Mouse (Mus musculus) lung, postnatal 36 days (tissue): ENCODE data around the gene Proz.
"Not testable (repeated sequence)": the region's sequence is repeated elsewhere in the genome, so short reads cannot be mapped to it uniquely, and the experiment has no call there.

ENCODE experiments used
- DNase-seq: peaks from one replicate; pipeline ENCODE4 v3.0.0; 2022; ENCODE audit warnings: mixed read lengths

Proz gene

DNA sequence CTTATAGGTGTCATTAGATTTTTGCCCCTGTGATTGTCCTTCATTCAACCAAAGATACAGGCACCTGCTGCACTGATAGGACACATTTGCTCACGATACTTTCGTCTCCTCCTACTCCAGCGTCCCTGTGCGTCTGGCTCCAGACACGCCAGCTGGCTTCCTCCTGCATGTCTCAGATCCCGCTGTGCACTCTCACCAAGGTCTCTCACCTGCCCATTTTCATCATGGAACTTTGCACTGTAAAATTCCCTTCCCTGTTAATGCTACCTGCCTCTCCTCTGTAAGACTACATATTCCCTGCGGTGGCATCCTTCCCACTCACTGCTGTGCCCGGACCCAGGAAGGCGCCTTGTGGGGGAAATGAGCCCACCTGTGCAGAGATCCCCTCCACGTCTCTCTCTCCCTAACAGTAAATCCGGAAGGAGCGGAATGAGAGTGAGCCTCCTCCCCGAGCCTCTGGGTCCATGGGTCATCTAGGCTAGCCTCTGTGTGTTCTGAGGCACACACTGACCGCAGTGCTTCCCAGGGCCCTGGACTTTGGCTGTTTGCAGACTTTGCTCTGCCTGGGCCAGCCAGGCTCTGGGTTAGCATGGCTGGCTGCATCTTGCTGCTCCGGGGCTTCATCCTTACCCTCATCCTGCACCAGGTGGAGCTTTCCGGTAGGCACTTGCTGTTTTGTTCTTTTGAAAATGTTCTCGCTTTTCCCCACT is at the start of gene Proz:
TSS of gene Proz (plus strand) at position 474 of the 710 bp plus-strand sequence.
- no peak for DNase-seq

DNA sequence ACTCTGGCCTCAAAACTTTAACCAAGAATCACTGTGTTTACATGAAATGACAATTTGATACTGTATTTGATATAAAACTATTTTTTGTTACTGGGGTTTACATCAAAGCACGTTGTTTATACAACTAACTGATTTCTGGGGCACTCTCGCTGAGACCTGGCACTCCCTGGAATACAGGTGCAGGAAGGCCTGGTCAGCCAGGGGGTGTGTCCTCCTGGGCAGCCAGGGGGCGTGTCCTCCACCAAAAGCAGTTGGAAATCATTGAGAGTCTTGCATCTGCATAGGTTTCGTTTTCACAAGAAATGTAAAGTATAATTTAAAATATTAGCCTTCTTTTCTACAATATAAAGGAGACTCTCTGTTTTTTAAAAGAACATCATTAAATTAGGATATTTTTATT is 41.2 kb upstream of the Proz start:
- peak; percentile 67 for DNase-seq

DNA sequence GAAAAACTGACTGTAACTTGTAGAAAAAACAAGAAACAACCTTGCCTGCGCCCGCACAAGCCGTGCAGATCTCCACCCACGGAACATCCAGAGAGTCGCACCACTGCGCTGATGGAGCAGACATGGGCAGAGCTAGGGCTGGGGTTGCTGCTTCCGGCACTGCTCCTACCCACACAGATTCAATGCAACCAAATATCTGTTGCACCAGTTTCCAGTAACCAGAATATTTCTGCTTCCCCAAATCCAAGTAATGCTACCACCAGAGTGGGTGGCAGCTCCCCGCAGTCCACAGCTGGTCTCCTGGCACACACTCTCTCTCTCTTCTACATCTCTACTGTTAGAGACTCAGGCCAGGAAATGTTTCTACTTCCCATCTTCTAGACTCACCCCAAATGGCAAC is 38.9 kb upstream of the Proz start:
- peak; percentile 28 for DNase-seq

DNA sequence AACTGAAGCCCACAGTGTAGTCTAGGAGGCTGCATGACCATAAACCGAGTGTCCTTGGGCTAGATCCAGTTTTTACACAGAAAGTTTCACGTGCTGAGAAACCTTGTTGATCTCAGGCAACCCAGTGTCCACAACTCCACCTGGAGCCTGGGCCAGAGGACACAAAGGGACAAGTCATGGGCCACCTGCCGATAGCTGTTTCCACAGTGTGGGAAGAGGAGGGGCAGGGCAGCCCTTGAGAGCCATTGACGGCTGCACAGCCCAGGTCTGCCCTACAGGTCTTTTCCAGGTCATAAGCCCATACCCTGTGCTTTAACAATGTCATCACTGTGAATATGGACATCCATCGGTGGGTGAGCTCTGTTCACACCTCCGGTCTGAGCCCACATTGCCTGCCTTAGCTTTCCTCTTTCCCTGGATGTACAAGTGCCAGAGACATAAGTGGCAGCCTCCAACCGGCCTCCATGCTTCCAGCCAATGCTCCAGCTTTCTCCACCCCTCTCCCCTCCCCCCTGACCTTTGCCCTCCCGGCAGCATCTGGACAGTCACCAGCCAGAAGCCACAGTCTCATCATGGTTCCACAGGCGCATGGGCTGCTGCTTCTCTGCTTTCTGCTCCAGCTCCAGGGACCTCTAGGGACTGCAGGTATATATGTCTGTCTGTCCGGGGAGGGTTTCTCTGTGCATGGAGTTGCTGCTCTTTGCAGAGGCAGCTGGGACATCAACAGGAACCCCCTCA is 35.1 kb upstream of the Proz start, which contains the start of gene F7:
TSS of gene F7 (plus strand) at position 548 of the 738 bp plus-strand sequence.
- peak; percentile 66 for DNase-seq

DNA sequence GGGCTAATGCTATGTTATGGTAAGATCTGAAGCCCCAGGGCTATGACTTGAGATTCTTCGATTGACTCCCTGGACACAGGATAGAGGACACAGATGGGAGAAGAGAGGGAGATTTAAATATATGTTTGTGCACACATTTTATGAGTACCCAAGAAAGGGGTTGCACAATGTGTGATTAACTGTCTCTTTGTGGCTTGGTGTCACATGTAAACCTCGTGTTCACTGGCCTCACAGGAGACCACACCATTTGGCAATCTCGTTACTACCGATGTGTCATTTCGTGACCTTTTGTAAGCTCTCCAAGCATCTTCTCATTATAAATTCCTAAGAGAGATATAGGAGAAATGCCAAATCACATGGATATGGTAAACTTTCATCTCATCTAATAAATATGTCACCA is 33.1 kb upstream of the Proz start:
- DNase-seq = peak; percentile 58

DNA sequence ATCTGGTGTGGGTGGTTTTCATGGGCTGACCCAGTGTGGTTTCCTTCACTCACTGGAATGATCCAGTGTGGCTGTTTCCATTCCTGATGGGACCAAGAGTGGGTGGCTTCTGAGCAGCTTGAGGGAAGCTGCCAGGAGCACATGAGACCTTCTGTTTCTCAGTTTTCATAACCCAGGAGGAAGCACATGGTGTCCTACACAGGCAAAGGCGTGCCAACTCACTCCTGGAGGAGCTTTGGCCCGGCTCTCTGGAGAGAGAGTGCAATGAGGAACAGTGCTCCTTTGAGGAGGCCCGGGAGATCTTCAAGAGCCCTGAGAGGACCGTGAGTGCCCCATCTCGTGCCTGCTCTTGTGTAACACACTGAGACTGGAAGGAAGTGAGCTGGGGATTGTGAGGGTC is 32.2 kb upstream of the Proz start:
- peak; percentile 90 for DNase-seq

DNA sequence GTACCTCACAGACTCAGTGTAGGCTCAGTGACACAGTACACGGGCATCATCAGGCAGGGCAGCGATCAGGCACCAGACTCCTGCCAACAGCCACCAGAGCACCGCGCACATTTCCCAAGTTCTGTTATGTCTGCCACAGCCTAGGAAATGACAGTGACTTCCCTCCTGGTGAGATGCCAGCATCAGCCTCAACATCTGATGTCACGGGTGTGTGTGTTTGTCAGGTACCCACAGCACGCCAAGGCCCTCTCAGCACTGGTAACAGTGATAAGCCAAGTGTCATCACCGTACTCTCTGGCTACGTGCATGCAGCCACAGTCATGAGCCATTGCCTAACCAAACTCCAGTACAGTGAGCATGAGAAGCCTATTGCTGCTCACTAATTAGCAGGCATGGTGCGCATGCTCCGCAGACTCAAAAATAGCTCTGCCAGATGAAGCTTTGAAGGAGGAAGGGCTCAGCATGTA is 24.3 kb upstream of the Proz start:
- peak; percentile 36 for DNase-seq

DNA sequence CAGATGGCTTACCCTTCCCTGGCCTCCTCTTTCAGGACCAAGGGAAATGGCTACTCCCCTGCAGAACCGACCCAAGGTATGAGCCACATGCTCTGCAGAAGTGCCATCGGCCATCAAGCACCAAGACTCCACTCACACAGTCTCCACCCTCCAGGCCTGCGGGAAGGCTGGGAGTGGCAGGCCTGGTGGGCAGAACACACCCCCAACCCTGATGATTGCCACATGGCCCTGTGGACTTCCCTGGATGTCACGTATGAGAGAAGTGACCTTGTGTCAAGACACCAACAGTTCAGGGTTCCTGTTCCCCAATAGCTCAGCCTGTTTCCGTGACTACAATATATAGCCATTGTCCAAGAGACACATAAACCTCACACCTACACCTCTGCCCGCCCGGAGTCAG is 23.7 kb upstream of the Proz start, which contains the start of gene F10:
TSS of gene F10 (plus strand) at position 294 of the 400 bp plus-strand sequence.
- DNase-seq = peak; percentile 70

DNA sequence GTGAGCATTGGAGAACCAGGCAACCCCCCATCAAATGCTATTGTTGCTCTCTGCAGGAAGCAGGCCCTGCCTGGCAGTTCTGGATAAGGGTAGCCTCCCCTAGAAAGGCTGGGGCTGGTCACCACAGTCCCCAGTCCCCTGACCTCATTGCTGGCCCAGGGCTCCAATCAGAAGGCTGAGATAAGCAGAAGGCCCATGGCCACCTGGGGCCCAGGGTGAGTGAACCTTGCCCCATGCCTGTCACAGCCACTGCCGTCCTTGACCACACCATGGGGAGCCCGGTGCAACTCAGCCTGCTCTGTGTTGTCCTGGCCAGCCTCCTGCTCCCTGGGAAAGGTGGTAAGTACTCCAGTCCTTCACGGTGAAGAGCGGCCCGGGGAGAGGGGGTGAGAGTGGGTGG is 23.1 kb upstream of the Proz start:
- no peak for DNase-seq

DNA sequence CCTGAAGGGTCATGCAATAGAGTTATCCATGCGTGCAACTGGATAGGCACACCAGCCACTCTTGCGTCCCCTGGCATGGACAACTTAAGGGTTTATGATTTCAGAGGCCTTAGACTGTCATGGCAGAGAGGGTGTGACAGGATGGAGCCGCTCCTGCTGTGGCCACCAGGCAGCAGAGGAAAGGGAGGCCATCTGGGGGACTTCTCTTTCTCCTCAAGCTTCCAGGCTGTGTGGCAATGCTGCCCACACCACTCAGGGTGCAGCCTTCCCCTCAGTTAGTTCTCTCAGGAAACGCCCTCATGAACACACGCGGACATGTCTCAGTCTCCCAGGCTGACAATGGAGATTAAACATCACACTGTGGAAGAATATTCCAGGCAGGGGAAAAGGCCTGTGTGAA is 21.7 kb upstream of the Proz start:
- peak; percentile 47 for DNase-seq

DNA sequence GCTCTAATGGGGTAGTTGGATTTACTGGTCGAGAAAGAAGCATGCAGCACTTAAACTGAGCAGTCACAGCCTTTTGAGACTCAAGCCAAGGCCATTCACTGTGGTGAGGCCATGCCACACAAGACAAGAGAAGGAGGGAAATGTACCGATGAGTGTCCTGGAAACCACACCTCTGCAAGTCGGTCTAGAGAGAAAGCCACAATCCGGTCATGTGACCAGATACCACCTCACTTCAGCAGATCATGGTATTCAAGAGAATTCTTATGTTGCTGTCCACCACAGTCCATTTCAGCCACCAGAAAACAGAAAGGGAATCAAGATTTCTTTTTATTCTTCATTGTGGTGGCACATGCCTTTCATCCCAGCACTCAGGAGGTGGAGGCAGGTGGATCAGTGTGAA is 19.3 kb upstream of the Proz start:
- no peak for DNase-seq

DNA sequence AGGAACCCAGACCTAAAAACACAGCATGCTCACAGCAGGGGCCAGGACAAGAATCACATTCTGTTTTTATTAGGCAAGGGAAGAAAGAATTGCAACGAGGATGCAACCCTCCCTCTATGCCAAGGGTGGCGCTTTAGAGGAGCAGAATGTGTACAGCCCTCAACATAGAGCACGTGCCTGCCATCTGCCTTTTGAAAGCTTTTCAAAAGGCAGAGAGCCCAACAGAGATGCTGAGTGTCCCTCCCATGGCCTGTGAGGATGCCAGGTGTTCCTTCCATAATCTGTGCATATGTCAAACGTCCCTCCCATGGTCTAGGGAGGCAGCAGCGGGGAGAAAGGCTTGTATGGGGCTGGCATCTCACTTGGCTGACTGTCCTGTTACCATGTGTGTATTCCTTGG is 13.1 kb upstream of the Proz start:
- no peak for DNase-seq

DNA sequence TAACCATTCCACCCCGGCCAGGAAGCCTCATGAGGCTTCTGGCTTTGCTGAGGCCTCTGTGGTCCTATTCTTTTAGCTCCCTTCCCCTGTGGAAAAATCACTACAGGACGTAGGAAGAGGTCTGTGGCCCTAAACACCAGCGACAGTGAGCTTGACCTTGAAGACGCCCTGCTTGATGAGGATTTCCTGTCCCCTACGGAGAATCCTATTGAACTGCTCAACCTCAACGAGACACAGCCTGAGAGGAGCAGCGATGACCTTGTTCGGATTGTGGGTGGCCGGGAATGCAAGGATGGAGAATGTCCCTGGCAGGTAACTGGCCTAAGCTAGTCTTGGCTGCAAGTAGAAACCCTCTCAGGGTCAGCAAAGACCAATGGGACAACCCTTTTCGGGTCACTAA is 10.2 kb upstream of the Proz start:
- no peak for DNase-seq

DNA sequence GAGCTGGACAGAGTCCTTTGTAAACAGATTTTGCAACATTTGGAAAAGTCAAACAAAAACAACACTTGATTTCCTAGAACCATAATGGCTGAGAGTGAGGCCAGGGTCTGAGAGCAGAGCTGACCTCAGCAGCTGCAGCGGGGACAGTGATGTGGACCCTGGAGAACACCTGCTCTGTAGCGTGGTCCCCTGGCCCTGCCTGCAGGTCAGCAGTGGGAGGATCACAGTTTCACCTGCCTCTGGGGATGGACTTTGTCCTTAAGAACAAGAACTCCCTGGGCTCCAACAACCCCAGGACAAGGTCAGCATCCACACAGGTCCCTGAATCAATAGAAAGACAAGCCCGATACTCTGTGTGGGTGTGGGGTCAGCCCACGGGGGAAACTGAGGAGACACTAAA is 3.4 kb upstream of the Proz start:
- peak; percentile 22 for DNase-seq

DNA sequence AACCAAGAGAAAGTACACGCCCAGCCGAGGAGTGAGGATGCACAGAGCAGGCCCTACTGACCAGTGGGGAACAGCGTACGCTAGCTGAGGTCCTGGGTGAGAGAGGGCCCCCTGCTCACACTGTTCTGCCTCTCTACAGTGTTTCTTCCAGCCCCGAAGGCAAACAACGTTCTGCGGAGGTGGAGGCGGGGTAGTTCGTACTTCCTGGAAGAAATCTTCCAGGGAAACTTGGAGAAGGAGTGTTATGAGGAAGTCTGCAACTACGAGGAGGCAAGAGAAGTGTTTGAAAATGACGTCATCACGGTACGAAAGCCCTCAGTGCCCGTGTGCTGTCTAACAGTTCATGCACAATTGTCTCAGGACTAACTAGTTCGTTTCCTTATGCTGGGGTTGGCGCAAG is 2.4 kb downstream of the Proz start:
- DNase-seq = peak; percentile 67

DNA sequence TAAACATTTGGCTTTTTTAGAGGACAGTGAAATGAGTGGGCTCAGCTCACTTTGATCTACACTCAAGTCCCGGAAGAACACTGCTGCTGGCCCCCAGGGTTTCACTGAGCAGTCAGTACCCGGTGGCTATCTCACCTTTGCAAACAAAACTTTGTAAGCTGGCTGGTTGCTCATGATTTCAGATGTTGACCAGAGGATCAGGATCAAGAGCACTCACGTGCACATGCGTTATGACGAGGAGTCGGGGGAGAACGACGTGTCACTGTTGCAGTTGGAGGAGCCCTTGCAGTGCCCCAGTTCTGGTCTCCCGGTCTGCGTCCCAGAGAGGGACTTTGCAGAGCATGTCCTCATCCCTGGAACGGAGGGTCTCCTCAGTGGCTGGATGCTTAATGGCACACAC is 12.5 kb downstream of the Proz start:
- DNase-seq = no peak

DNA sequence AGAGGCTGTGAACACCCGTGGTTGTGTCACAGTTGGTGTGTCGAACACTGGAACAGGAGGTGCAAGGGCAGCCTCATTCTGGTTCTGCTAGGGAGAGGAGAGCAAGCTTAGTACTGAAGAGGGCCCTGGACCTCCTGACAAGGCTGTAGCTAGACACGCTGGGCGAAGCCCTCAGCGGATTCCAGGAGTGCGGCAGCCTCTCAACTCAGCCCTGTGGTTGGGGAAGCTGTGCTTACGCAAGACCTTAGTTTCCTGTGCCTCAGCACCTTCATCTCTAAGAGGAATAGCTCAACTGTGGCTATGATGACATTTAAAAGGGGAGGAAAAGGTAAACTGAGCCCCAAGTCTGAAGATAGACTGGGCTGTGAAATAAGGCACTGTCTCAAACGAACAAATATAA is 14.3 kb downstream of the Proz start:
- DNase-seq = peak; percentile 67

DNA sequence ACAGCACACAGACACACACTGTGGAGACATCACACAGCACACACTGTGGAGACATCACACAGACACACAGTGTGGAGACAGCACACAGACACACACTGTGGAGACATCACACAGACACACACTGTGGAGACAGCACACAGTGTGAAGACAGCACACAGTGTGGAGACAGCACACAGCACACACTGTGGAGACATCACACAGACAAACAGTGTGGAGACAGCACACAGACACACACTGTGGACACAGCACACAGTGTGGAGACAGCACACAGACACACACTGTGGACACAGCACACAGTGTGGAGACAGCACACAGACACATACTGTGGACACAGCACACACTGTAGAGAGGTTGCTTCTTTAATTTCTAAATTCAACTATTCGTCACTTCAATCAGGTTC is 14.9 kb downstream of the Proz start:
- not testable (repeated sequence) for DNase-seq

DNA sequence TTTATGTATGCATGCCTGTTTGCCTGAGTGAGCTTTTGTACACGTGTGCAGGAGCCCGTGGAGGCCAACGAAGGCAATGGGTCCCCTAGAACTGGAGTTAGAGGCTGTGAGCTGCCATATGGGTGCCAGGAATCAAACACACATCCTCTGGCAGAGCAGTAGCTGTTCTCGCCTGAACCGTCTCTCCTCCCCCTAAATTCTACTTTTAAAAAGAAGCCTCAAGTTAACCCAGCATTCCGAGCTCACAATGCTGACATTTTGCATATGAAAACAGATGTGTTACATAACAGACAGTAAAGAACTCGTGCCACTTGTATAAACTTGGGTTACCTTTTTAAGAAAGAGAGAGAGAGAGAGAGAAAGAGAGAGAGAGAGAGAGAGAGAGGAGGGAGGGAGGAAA is 16.8 kb downstream of the Proz start:
- DNase-seq = no peak

DNA sequence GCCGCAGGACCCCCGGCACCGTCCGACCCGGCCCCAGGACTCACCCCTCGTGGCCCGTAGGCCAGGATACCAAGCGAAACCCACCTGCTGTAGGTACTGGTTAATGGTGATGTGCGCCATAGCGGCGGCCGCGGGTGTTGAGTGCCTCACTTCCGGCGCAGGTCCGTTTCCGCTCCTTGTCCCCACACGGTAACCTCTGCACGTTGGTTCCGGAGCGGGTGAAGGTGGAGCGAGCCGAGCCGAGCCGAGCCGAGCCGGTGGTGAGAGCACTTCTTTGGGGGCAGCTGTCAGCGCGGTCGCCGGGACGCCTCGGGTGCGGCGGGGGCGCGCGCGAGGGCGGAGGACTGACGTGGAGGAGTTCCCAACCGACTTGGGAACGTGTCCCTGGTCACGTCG is 44.0 kb downstream of the Proz start:
- DNase-seq = peak; percentile 93

DNA sequence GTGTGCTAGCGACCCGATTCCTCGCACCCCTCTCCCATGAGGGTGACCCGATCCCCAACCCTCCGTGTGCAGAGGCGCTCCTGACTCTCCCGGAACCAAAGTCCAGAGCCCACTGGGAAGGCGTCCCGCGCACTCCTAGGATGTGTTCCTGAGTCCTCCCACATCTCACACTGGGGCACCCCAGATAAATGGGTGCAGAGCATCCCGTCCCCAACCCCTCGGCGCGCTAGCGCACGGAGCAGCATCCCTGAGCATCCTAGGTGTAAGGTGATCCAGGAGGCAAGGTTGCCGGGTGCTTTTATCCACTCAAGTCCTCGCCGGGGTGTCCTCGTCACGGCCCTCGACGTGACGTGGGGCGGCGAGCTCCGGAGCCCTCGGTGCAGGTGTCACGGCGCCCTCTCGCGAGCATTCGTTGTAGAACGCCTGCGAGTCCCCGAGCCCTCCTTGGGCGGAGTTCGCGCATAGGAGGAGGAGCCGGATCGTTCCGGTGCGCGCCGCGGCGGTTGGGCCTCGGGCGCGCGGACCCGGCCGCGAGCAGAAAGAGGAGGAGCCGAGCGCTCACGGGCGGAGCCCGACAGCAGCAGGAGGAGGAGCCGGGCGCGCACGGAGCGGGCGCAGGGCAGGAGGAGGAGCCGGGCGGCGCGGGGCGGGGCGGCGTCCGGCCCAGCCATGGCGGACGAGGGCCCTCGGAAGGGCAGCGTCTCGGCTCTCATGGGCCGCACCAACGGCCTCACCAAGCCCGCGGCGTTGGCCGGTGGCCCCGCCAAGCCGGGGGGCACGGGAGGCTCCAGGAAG is 44.6 kb downstream of the Proz start, which contains the start of the genes Pcid2 and Cul4a:
TSS of gene Pcid2 (minus strand) at position 373 of the 795 bp plus-strand sequence.
TSS of gene Cul4a (plus strand) at position 535 of the 795 bp plus-strand sequence.
- DNase-seq = peak; percentile 98

DNA sequence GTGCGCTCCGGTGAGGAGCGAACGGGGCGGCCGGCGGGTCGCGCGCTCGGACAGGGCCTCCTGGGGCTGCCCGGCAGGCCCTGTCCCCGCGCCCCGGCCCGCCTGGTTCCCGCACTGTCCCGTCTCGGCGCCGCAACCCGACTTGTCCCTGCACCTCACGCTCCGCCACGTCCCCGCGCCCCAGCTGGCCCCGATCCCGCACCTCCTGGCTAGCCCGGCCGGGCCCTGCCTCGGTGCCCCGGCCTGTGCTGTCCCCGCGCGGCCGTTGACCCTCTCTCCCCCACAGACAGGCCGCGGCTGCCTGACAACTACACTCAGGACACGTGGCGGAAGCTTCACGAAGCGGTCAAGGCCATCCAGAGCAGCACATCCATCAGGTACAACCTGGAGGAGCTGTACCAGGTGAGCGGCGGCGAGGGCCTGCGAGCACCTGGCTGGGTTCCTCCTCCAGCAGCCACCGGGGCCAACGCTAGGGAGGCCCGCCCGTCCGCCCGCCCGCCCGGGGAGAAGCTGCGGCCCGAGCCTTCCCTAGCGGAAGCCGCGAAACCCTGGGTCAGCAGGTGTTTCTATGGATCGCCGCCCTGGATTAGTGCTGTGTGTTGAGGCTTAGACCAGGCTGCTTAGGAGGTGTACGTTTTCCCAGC is 45.3 kb downstream of the Proz start:
- peak; percentile 18 for DNase-seq
